In genomic region chr11:108420751-108421150, GRCm38 (mm10) we compare ENCODE assay signal across 15 mouse cellular contexts.
"Had no signal": no experiment of that assay in that cellular context is flagged by ENCODE, and none has a peak within 500 bp of the region (broad histone marks: within the 10 kb centered on the region; RNA-seq: fewer than 3 reads in every experiment).

No protein-coding gene starts in this region.

- H3K36me3 ChIP-seq: limb, embryonic 13.5 days; midbrain, embryonic 12.5 days; neural tube, embryonic 13.5 days had no signal

- H3K27me3 ChIP-seq: limb, embryonic 13.5 days had no signal

- DNase-seq: kidney, adult 8-10 months; kidney, postnatal 4 days; left cerebral cortex, postnatal 4 days; lung, embryonic 14.5 days; lung, postnatal 14 days; right cerebral cortex, adult 18-20 months; right cerebral cortex, postnatal 25 days; thymus, postnatal 4 days had no signal

- H3K27ac ChIP-seq: kidney, postnatal 0 days; layer of hippocampus, adult 2 months; limb, embryonic 13.5 days; midbrain, embryonic 12.5 days; neural tube, embryonic 13.5 days had no signal

- H3K9me3 ChIP-seq: limb, embryonic 13.5 days; midbrain, embryonic 12.5 days; neural tube, embryonic 13.5 days had no signal

- H3K9ac ChIP-seq: limb, embryonic 13.5 days; lung, embryonic 14.5 days; midbrain, embryonic 12.5 days; neural tube, embryonic 13.5 days had no signal

- H3K4me2 ChIP-seq: limb, embryonic 13.5 days; liver, embryonic 11.5 days; lung, embryonic 14.5 days; midbrain, embryonic 12.5 days; neural tube, embryonic 13.5 days had no signal

- H3K4me3 ChIP-seq: layer of hippocampus, adult 2 months; limb, embryonic 13.5 days; midbrain, embryonic 12.5 days; neural tube, embryonic 13.5 days had no signal

- ATAC-seq: midbrain, embryonic 16.5 days had no signal
